Mouse (Mus musculus) gonadal fat pad, adult 2 months (tissue): ENCODE data around the gene Dennd1b. TPM values are rescaled to one million over a fixed set of nuclear protein-coding genes. Genes with fewer than 3 reads are reported as not detected.

Experiments used
- DNase-seq: peaks from one replicate; pipeline ENCODE4 v3.0.0-alpha.2; 2012; ENCODE audit warnings: low read depth
- polyA plus RNA-seq: library from polyadenylated mRNA; depleted of rRNA; stranded (reverse); fragments of >200 nt; gene quantifications from 2 replicates; pipeline ENCODE4 v1.2.3, GENCODE M21; 2012

Dennd1b gene
- polyA plus RNA-seq, 1 experiment = 8.4 TPM

- DNase-seq = peak; percentile 23
These were observed 751 bp upstream of the Dennd1b start for GRCm38 (mm10) chr1:138962266-138963101.

GRCm38 (mm10) chr1:138963868-138964458, 728 bp downstream of the Dennd1b start:
- no peak for DNase-seq

DNA sequence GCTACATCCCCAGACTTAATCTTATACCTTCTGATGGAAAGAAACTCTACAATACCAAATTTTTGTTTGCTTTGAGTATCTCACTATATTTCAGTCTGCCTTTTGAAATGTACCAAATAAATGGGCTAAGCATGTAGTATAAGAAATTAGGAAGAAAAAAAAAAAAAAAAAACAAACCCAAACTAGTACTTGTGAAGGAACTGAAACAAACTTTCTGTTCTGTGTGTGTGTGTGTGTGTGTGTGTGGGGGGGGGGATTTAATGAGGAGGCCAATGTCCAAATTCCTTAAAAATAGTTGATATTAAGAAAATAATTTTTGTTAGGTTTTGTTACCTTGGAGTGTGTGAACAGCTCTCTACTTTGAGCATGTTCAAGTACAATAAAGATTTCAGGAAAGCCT, 1.8 kb downstream of the Dennd1b start:
- no peak for DNase-seq

DNA sequence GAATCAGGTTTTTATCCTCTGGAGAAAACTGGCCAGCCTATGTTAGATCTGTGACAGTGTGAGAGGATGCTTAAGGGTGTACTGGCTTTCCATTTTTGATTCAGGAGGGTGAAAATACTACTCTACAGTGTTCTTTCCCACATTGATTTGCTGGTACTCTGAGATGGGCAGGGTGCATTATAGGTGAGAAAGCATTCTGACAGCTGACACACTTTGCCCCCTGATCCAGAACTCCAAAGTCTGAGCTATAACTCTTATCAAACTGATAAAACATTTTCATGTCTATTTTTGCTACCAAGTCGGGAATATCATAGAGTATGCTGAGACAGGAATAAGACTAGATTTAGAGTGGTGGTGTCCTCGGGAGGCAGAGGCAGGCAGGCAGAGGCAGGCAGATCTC, 2.3 kb downstream of the Dennd1b start:
- no peak for DNase-seq

GRCm38 (mm10) chr1:138967450-138967849, 4.2 kb downstream of the Dennd1b start:
- DNase-seq = no peak

DNA sequence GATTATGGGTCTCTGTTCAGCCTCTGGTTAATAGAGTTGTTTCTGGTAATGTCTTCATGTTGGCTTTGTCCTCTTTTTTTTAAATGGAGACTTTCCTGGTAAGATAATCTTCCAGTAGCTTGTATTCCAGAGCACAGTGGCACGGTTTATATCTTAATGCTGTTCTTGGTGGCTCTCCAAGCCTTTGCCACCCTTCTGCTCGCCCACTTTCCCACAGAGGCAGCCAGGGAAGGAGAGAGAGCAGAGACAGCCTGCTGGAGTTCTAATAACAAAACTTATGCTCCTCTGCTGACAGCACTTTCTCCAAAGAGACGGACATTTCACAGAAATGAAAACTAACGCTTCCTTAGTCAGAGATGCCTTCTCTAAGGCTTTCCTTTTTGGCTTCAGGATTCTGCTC, 6.8 kb downstream of the Dennd1b start:
- no peak for DNase-seq

DNA sequence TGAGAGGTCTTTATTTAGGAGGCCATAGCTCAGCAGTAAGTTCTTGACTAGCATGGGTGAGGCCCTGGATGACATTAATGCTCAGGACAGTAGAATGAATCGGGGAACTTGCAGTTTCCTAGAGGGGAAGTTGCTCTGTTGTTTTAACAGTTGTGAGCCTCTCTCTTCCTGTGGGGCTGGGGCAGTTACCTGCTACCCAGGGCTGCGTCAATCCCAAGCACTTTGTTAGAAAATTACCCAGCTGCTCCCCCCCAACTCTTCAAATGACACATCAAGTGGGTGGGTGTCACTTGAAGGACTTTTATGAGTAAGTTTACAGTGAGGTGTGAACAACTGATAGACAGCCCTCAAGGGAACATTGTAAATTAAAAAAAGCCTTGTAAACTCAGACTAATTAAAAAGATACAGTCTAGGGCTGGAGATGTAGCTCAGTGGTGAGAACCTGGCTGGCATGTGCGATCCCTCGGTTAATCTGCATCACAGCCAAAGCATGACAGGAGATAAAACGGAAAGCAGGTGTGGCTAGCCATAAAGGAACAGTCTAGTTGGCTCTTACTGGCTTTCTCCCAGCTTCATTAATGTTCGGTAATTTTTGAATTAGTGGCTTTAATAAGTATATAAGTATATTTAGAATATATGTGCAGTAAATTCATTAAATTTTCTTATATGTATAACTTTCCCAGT, 10.4 kb downstream of the Dennd1b start:
- DNase-seq = no peak

DNA sequence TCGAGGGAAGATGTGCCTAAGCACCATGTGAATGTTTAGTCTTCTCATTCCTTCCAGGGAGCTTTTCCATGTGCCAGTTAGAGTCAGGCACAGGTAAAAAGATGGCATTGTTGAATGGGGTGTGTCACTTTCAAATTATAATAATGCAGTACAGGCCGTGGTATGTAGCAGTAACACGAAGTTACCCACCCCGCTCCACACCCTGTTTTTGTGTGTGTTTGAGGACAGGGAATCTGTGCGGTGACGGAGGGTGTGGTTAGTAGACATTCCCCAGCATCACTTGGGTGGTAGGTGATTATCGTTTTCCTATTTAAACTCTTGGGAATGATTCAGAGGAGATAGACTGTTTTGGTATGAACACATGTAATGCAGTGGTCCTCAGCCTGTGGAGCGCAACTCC, 11.6 kb downstream of the Dennd1b start:
- no peak for DNase-seq

- no peak for DNase-seq
These were observed 12.7 kb downstream of the Dennd1b start for GRCm38 (mm10) chr1:138975945-138976344.

DNA sequence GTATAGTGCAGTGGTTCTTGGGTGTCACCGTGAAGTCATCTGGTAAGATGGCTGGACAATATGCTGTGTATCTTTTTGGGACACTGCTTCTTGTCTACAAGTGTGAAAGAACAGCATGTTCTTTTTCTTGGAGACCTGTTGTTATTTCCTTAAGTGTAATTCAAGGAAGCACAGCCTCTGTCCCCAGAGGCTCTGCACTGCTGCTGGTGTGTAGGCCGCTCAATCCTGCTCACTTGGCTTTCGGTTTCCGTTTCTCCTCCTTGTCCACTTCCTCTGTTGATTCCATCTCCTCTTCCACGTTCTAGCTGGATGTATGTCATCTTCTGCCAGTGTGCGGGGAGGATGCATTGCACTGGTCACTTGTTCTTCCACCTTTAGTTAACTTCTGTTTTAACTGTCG, 19.0 kb downstream of the Dennd1b start:
- no peak for DNase-seq

- DNase-seq = no peak
These were observed 19.4 kb downstream of the Dennd1b start for GRCm38 (mm10) chr1:138982611-138983010.

DNA sequence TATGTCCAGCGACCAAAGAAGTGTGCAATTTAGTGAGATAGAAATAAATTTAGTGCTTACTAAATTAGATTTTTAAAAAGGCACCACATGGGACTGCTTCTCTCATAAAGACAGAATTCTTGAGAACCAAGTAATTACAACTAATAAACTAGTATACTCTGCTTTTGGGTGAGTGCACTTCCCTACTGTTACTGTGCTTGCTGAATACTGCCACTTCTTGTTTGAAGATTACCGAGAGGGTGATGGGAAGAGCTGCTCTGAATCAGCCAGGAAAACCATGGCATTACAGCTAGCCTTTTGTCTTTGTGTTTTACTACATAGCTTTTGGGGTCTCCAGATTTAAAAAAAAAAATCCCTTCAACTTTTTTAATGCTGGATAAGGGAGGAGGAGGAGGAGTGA, 19.8 kb downstream of the Dennd1b start:
- DNase-seq = no peak

DNA sequence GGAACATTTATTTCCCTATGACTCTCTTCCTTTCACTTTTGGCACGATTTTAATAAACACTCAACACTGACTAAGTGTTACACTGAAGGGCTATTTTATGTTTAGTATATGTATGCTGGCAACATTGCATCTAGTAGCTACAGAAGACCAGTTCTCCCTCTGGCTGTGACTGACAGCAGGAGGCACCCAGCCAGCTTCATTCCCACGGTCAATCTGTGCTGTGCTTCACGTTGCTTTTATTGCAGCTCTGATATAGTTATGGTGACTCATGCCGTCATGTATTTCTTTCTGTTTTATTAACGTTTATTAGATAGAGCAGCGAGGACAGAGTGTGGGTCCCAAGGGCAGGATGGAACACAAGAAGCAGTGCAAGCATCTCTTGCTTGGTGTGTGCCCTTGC, 20.2 kb downstream of the Dennd1b start:
- DNase-seq = no peak

- no peak for DNase-seq
These were observed 20.9 kb downstream of the Dennd1b start for GRCm38 (mm10) chr1:138984161-138984560.

DNA sequence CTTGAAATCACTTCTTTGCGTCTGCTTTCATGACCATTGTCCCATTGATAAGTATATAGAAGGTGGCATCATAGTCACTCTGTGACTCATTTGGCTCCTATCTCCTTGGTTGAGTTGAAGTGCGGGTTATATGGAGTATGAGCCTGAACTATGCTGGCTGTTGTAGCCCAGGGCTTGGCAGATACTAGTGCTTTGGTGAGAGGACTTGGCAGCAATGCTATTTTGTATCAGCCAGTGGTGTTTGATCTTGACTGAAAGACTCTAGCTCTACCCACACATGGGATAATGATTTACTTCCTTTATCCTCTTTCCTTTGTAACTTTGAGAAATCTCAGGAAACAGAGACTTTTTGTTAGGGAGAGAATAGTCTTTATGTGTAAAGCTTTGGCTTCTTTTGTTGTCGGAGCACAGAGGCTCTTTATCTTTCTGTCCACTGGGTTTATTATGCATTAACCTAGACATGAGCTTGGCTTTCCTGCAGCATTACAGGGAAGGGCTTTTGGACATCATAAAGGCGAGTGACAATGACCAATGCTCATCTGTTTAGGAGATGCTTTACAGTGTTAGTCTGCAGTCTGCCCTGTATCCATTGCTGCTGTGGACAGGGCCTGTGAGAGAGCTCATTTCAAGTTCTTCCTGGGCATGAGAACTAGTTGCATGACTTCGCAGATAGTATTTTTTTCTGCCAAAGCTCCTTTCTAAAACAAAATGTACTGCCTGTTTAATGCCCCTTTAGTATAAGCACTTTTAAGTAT, 29.3 kb downstream of the Dennd1b start:
- no peak for DNase-seq

DNA sequence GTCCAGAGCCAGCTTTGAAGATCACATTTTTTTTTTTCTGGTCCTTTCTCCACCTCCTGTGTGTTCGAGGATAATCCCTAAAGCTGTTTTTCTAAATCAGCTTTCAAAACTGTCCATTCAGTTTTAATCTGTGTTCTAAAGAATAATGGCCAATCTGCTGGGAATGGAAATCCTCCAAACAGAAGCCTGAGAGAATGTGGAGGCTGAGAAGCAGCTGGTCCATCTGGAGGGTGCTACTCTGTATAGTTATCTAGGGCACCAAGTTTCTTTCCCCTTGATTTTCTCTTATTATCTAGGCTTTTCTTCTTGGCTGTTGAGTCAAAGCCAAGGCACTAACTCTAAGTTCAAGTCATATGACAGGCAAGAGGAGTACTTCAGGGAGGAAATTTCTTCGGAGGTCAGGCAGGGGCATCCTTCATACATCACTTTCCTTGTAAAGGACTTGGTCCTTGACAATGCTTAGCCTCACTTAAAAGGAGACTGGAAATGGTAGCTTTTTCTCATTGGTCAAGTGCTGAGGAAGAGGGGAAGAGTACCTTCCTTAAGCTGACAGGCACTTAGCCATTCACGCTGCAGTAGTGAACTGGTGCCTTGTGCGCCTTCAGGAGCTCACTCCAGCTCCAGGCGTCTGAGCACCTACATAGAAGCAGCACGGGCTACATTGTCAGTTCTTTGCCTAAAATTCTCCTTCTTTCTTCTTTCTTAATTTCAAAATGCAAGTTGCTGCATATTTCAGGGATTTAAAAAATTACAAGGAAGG, 32.6 kb downstream of the Dennd1b start:
- DNase-seq = no peak

- no peak for DNase-seq
These were observed 33.4 kb downstream of the Dennd1b start for GRCm38 (mm10) chr1:138996663-138997062.

- no peak for DNase-seq
These were observed 37.6 kb downstream of the Dennd1b start for GRCm38 (mm10) chr1:139000675-139001379.

GRCm38 (mm10) chr1:139003503-139003902, 40.3 kb downstream of the Dennd1b start:
- DNase-seq = no peak

- DNase-seq = no peak
These were observed 42.8 kb downstream of the Dennd1b start for GRCm38 (mm10) chr1:139006000-139006399.

DNA sequence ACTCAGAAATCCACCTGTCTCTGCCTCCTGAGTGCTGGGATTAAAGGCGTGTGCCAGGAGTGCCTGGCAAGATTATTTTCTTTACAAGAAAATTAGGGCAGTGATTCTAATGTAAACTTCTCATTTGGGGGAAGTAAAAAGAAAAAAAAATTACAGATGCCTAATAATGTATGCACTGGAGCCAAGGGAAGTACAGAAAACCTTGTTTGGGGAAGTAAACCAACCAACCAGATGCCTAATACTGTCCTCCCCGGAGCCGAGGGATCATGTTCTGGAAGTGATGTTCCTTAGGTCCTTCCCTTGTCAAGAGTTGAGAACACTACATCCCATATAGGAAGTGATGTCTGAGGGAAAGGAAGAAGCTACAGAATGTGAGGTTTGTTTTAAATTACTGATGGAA, 44.2 kb downstream of the Dennd1b start:
- DNase-seq = no peak
